Mouse (Mus musculus) forelimb bud, embryonic 11.5 days (tissue): ENCODE results near the gene Nrros.
"Not testable (repeated sequence)": the region's sequence is repeated elsewhere in the genome, so short reads cannot be mapped to it uniquely, and the experiment has no call there.

Source experiments
- DNase-seq: peaks from one replicate; pipeline ENCODE4 v3.0.0-alpha.2; 2012; ENCODE audit warnings: low read depth, low spot score

Gene Nrros

GRCm38 (mm10) chr16:32115781-32116180 lies 49.6 kb downstream of the Nrros start:
- no peak for DNase-seq

GRCm38 (mm10) chr16:32114968-32115695 lies 50.3 kb downstream of the Nrros start:
- DNase-seq, result peak; percentile 79

DNA sequence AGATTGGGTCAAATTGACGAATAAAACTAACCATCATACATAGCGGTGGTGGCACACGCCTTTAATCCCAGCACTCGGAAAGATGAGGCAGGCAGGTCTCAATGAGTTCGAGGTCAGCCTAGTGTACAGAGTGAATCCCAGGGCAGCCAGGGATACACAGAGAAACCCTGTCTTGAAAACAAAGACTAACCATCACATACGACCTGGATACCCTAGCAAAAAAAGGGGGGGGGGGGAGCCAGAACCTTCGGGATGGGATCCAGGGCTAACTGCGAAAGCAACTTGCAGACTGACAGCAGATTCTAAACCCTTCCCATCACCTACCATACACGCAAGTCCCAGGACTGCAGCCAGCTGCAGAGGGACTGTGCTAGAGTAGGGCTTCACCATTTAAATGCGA lies 51.0 kb downstream of the Nrros start:
- DNase-seq, result no peak

DNA sequence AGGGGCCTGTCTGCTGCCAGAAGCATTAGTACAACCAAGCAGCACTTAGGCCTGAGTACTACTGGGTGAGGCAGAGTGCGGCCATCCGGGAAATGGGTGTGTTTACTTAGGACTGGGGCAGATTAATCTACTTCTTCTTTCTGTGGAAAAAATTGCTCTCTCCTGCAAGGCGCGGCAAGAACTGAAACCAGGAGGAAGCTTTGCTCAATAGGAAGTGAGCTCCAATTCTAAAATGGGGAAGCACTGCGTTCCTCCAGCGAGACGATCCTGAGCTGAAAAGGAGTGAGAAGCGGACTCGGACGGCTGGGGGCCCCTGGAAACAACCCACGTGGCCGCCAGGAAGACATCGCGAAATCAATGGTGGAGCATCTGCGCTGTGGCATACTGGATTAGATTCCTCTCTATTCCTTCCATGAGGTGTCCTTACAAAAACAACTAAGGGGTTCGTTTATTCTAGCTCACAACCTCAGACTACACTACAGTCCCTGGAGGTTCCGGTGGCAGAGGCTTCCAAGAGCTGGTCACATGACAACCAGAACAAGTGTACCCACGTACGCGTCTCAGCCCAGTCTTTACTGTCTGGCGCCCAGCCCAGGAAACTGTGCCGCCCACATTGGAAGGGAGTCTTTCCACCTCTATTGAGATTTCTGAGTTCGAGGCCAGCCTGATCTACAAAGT lies 51.7 kb downstream of the Nrros start:
- DNase-seq, result no peak

DNA sequence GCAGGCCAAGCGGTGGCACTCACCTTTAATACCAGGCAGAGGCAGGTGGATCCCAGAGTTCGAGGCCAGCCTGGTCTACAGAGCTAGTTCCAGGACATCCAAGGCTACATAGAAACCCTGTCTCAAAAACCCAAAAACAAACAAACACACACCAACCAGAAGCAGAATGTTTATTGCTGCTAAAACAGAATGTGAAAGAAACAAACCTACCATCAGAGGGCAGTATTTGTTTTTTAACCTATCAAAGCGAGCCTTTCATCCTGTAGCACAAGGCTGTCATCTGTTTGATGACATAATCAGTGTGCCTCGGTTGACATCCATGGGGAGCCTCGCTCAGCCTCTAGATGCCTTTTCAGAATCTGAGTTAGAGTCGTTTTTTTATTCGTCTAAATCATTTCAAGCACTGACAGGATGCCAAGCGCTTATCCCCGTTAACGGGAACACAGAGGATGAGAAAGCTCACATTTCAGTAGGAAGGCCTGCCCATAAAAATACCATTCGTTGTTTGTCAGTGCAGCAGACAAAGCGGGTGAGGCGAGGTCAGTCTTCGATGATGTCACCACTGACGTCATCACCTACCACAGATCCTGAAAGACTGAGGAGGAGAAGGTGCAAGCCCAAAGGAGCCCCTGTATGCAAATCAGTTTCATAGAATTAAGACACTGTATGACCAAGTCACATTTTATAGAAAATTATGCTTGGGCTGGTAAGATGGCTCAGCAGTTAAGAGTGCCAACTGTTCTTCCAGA lies 54.3 kb downstream of the Nrros start:
- DNase-seq, result no peak

- DNase-seq, result no peak
These were observed 56.8 kb downstream of the Nrros start for GRCm38 (mm10) chr16:32108578-32108977.

- DNase-seq, result no peak
These were observed 57.2 kb downstream of the Nrros start for GRCm38 (mm10) chr16:32108170-32108569.

DNA sequence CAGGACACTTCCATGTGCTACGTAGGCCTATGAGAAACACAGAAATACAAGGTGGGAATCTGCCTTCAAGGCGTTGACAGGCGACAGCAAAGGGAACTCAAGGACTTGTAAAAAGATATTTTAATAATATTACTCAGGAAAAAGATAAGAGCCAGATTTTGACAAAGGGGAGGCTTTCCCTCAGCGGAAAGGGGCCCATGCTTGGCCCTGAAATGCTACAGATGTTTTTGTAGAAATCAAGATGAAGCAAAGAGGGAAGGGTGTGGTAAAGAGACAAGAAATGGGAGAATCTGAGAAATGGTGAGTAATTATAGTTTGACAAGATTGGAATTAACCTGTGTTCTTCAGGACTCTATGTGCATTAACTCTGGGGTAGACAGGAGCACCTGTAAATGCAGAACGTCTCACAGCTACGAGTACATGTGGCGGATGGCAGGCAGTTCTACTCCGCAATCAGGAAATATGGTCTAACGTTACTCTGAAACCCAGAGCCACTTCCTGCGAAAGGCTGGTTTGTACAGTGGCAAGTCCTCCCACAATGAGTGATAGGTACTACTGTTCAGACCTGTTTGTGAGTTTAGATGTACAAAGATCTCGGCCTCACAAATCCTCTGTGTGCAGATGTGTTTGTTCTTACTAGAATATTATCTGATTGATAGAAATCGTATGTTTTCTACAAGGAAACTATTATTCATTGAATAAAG lies 57.9 kb downstream of the Nrros start:
- DNase-seq, result no peak

- DNase-seq, result no peak
These were observed 59.7 kb downstream of the Nrros start for GRCm38 (mm10) chr16:32105698-32106097.

GRCm38 (mm10) chr16:32102295-32102694 lies 63.1 kb downstream of the Nrros start:
- no peak for DNase-seq

GRCm38 (mm10) chr16:32099638-32100150 lies 65.7 kb downstream of the Nrros start, which contains the start of the genes Pigx and Cep19:
Pigx (minus strand) TSS chr16:32099740.
Cep19 (plus strand) TSS chr16:32099800.
- DNase-seq, result peak; percentile 94

DNA sequence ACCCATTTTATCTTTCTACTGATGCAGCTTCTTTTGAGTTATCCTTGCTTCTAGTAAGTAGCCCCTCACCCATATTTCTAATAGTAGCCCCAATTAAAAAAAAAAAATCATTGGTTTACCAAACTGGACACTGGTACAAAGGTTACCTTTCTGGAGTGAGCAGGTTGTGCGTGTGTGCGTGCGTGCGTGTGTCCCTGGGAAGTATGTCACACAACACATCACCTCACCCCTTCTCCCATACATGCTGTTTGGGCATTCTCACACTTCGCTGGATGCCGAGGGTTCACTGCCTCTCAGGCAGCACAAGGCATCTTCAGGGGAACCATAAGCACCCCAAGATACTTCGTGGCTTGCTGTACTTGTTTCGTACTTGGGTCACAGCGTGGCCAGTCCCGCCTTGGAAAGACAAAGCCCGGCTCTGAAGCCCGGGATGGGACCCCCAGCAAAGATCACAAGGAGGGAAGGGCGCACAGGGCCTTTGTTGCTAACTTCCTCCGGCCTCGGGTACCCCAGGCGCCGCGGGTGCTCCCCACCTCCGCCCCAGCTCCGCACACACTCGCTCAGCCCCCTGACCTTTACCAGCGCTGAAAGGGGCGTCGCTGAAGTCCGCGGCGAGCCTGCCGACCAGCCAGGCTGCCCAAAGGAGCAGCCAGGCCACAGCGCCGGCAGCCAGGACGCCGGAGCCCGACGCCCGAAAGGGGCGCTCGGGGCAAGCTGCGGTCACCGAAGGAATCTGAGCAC lies 66.3 kb downstream of the Nrros start:
- no peak for DNase-seq

DNA sequence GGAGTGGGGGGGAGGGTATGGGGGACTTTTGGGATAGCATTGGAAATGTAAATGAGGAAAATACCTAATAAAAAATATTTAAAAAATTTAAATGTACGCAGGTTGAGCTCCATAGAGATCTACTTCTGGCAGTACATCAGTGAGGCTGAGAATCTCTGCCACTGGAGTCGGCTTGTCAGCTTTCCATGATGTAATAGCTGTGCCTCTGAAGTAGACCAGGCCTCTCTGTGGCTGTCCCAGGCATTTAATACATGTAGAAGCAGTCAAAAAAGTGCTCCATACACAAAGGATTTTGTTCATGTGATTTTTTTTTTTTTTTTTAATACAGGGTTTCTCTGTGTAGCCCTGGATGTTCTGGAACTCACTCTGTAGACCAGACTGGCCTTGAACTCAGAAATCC lies 67.6 kb downstream of the Nrros start:
- not testable (repeated sequence) for DNase-seq
